Mouse (Mus musculus): ENCODE data around the gene Cadps. TPM values are rescaled to one million over a fixed set of nuclear protein-coding genes. Genes with fewer than 3 reads are reported as not detected.

Gene Cadps
- polyA plus RNA-seq, 1 experiment from 2014 or later: not detected

DNA sequence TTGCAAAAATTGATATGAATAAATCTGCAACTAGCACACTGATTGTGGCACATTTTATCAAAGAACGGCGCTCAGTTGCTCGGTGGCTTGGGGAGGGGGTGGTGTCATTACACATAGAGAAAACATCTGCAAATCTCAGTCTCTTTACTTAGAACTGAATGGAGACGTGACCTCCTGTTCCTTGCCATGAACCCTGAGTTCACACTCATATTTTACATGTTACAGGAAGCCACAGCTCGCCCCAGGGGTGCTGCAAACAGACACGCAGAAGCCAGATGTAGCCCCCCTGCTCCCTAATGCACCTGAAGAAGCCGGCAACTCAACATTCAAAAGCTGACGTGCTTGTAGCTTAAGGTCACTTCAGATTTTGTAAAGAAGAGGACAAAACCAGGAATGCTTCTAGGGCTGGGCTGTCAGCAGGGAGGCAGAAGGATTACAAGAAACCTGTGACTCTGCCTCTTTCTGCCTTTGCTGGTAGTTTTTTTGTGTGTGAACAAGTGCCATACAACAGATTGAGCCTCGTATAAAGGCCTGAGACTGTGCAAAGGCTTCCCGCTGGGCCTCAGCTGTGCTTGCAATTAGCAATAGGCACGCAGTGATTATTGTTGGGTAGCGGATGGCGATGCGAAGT lies 434.0 kb downstream of the Cadps start:
- no peak for ATAC-seq (ENCODE audit: low read depth)
- no peaks in the 10 kb centered on the region for H3K27me3 ChIP-seq (ENCODE audit: control insufficient read depth, insufficient read depth, low read depth, low read length)
- H3K9ac ChIP-seq (ENCODE audit: low read depth, low read length): no peak overlapping the region
- H3K9me3 ChIP-seq (replicated peaks; ENCODE audit: control insufficient read depth, low read length): no peaks in the 10 kb centered on the region
- no peaks in the 10 kb centered on the region for H3K36me3 ChIP-seq (ENCODE audit: control insufficient read depth, insufficient read depth)
- H3K4me2 ChIP-seq (ENCODE audit: low read depth, low read length): no peak overlapping the region
- H3K4me3 ChIP-seq (ENCODE audit: low read depth, low read length): no peak overlapping the region
- H3K27ac ChIP-seq (ENCODE audit: low read length): no peak overlapping the region
- WGBS (ENCODE audit: insufficient replicate concordance): 31% methylated on average over 14 of the region's 14 CpGs
- H3K4me1 ChIP-seq (ENCODE audit: control insufficient read depth, low read depth, low read length): no peaks in the 10 kb centered on the region

DNA sequence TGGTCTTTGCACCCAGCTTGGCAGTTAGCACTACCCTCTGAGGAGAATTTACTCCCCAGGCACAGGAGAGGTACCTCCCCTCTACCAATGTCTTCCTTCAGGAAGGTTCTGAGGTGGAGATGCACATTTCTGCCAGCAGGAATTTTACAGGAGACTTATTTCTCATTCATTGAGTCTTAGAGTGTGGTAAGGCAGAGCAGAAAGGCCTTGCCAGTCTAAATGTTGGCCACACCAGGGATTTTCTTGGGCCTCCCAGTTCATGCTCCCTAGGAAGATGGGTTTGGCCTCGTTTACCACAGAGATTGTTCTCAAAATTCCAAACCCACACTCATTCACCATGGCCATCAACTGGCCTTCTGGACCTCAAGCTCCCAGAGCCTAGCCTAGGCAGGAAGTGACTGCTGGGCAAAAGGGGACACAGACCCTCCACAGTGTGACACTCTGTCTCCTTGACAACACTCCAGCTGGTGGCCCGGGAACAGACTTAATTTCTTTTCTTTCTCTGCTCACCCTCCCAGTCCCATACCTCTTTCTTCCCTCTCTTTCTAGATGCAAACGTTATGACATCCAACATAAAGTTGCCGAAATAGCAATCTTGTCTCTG lies 434.6 kb downstream of the Cadps start:
- H3K9me3 ChIP-seq (replicated peaks; ENCODE audit: control insufficient read depth, low read length): no peaks in the 10 kb centered on the region
- H3K4me2 ChIP-seq (ENCODE audit: low read depth, low read length): no peak overlapping the region
- no peaks in the 10 kb centered on the region for H3K36me3 ChIP-seq (ENCODE audit: control insufficient read depth, insufficient read depth)
- H3K27me3 ChIP-seq (ENCODE audit: control insufficient read depth, insufficient read depth, low read depth, low read length): no peaks in the 10 kb centered on the region
- H3K27ac ChIP-seq (ENCODE audit: low read length): no peak overlapping the region
- H3K4me1 ChIP-seq (ENCODE audit: control insufficient read depth, low read depth, low read length): no peaks in the 10 kb centered on the region
- H3K4me3 ChIP-seq (ENCODE audit: low read depth, low read length): no peak overlapping the region
- no peak overlapping the region for H3K9ac ChIP-seq (ENCODE audit: low read depth, low read length)
- WGBS (ENCODE audit: insufficient replicate concordance): 27% methylated on average over 4 of the region's 4 CpGs
- ATAC-seq (ENCODE audit: low read depth): no peak

DNA sequence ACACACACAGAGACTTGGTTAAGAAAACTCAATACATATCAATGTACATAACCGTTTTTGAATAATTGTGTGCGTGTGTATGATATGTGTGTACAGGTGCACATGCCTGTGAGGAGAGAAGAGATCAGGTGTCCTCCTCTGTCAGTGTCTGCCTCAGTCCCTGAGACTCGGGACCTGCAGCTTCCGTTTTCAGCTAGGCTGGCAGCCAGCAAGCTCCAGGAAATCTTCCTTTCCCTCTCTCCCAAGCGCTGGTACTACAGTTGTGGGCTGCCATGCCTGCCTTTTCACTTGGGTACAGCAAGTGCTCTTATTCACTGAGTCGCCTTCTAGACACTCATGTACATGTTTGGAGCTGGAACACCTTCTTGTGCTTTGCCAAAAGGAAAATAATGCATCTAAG lies 435.7 kb downstream of the Cadps start:
- H3K27ac ChIP-seq (ENCODE audit: low read length): no peak overlapping the region
- H3K4me3 ChIP-seq (ENCODE audit: low read depth, low read length): no peak overlapping the region
- no peaks in the 10 kb centered on the region for H3K4me1 ChIP-seq (ENCODE audit: control insufficient read depth, low read depth, low read length)
- no peaks in the 10 kb centered on the region for H3K9me3 ChIP-seq (replicated peaks; ENCODE audit: control insufficient read depth, low read length)
- no peaks in the 10 kb centered on the region for H3K27me3 ChIP-seq (ENCODE audit: control insufficient read depth, insufficient read depth, low read depth, low read length)
- no peak overlapping the region for H3K9ac ChIP-seq (ENCODE audit: low read depth, low read length)
- no peak overlapping the region for H3K4me2 ChIP-seq (ENCODE audit: low read depth, low read length)
- no peak for ATAC-seq (ENCODE audit: low read depth)
- WGBS (ENCODE audit: insufficient replicate concordance): 58% methylated on average over 6 of the region's 6 CpGs
- H3K36me3 ChIP-seq (ENCODE audit: control insufficient read depth, insufficient read depth): no peaks in the 10 kb centered on the region

DNA sequence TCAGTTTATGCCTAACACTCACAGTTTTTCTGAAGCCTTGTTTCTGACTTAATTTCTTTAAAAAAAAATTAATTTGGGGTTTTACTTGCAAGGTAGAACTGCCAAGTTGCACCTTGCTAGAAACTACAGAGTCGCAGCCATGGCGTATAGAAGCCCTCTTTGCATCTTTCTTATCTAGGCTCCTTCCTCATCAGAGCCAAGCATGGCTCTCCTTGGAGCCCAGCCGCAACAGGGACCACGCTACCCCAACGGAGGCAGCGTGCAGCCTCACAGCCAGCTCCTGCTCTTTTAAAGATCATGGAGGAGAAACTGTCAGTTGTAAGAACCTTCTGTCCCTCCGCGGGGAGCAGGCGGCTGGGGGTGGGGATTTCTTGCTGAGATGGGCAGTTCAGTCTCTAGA lies 445.0 kb downstream of the Cadps start:
- ATAC-seq (ENCODE audit: low read depth): no peak
- Histone ChIP-seq H3K4me3 (ENCODE audit: low read depth, low read length) (no peak overlapping the region), H3K4me2 (ENCODE audit: low read depth, low read length) (no peak overlapping the region), H3K36me3 (ENCODE audit: control insufficient read depth, insufficient read depth) (no peaks in the 10 kb centered on the region), H3K4me1 (ENCODE audit: control insufficient read depth, low read depth, low read length) (no peaks in the 10 kb centered on the region), H3K27me3 (ENCODE audit: control insufficient read depth, insufficient read depth, low read depth, low read length) (no peaks in the 10 kb centered on the region), H3K9ac (ENCODE audit: low read depth, low read length) (no peak overlapping the region), H3K27ac (ENCODE audit: low read length) (no peak overlapping the region), H3K9me3 (replicated peaks; ENCODE audit: control insufficient read depth, low read length) (no peaks in the 10 kb centered on the region)
- WGBS (ENCODE audit: insufficient replicate concordance): 27% methylated on average over 9 of the region's 9 CpGs

DNA sequence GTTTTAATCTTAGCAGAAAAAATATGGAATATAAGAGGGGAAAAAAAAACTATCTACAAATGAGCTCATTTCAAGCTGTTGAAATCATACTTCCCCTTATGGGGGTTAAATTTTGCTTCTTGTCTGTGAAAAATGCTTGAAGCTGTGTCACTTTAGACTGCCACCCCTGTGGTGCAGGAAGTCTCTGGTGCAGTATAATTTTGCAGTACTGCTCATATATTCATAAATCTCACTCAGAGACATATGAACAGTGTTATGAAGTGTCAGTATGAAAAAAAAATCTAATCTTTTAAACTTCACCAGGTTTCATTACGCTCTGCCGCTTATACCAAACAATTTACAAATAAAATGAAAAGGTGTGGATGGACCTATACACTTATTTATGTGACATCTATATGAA lies 445.6 kb downstream of the Cadps start:
- no peaks in the 10 kb centered on the region for H3K36me3 ChIP-seq (ENCODE audit: control insufficient read depth, insufficient read depth)
- no peak for ATAC-seq (ENCODE audit: low read depth)
- 78% methylated on average over 2 of the region's 2 CpGs for WGBS (ENCODE audit: insufficient replicate concordance)

DNA sequence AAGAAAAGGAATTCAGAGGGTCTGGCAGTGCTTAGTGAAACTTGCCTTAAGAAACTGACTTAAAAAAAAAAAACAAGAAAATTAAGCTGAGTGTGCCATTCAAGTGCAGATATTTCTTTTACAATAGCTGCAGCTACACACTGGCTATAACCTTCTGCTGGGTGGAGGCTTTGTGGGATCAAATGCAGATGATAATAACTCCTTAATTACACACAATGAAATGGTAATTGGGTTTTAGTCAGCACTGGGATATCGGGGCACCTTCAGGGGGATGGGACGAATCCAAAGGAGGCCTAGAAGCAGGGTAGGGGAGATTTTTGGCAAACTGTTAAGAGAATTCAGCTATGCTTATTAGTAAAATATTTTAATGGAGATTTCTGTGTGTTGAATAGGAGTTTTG lies 447.4 kb downstream of the Cadps start:
- 66% methylated on average over 2 of the region's 2 CpGs for WGBS (ENCODE audit: insufficient replicate concordance)
- Histone ChIP-seq H3K4me2 (ENCODE audit: low read depth, low read length) (no peak overlapping the region), H3K9ac (ENCODE audit: low read depth, low read length) (no peak overlapping the region), H3K9me3 (replicated peaks; ENCODE audit: control insufficient read depth, low read length) (no peaks in the 10 kb centered on the region), H3K4me1 (ENCODE audit: control insufficient read depth, low read depth, low read length) (no peaks in the 10 kb centered on the region), H3K27ac (ENCODE audit: low read length) (no peak overlapping the region), H3K36me3 (ENCODE audit: control insufficient read depth, insufficient read depth) (no peaks in the 10 kb centered on the region), H3K27me3 (ENCODE audit: control insufficient read depth, insufficient read depth, low read depth, low read length) (no peaks in the 10 kb centered on the region), H3K4me3 (ENCODE audit: low read depth, low read length) (no peak overlapping the region)
- ATAC-seq (ENCODE audit: low read depth): no peak

More for the DNA sequence above, 445.6 kb downstream of the Cadps start:
- Histone ChIP-seq H3K27me3 (ENCODE audit: control insufficient read depth, insufficient read depth, low read depth, low read length) (no peaks in the 10 kb centered on the region), H3K9me3 (replicated peaks; ENCODE audit: control insufficient read depth, low read length) (no peaks in the 10 kb centered on the region), H3K4me3 (ENCODE audit: low read depth, low read length) (no peak overlapping the region), H3K27ac (ENCODE audit: low read length) (no peak overlapping the region), H3K4me2 (ENCODE audit: low read depth, low read length) (no peak overlapping the region), H3K9ac (ENCODE audit: low read depth, low read length) (no peak overlapping the region), H3K4me1 (ENCODE audit: control insufficient read depth, low read depth, low read length) (no peaks in the 10 kb centered on the region)

DNA sequence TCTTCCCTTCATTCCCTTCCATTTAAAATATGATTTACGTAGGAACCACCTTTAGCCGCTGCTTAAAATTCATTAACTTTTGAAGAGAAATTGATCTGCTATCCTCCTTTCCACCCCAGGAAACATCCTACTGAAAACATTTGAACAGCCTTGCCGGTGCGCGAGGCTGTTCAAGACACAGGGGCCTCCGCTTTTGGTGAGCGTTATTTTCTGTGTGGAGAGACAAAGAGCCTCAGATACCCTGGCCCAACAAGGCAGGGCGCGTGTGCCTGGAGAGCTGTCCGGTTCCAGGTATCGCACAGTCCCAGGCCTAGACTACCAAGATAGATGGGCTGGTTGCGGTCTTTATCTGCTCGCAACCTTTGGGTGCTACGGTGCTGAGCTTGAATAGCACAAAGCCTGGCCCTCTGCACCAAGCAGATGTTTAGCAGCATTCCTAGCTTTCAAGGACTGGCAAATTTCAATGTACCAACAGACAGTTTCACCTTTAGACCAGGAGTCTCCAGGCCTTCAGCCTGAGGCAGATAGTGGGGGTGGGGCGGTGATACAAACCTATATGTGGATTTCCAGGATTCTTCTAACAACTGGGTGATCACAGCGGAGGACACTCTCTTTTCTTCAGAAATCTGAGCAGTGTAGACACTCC lies 472.5 kb downstream of the Cadps start:
- no peak overlapping the region for H3K4me3 ChIP-seq (ENCODE audit: low read depth, low read length)
- no peak for ATAC-seq (ENCODE audit: low read depth)
- H3K4me2 ChIP-seq (ENCODE audit: low read depth, low read length): no peak overlapping the region
- peaks cover 54% of the 10 kb centered on the region for H3K27me3 ChIP-seq (ENCODE audit: control insufficient read depth, insufficient read depth, low read depth, low read length)
- no peaks in the 10 kb centered on the region for H3K9me3 ChIP-seq (replicated peaks; ENCODE audit: control insufficient read depth, low read length)
- no peak overlapping the region for H3K9ac ChIP-seq (ENCODE audit: low read depth, low read length)
- WGBS (ENCODE audit: insufficient replicate concordance): 9% methylated on average over 16 of the region's 16 CpGs
- no peak overlapping the region for H3K27ac ChIP-seq (ENCODE audit: low read length)
- H3K36me3 ChIP-seq (ENCODE audit: control insufficient read depth, insufficient read depth): no peaks in the 10 kb centered on the region
- no peaks in the 10 kb centered on the region for H3K4me1 ChIP-seq (ENCODE audit: control insufficient read depth, low read depth, low read length)

DNA sequence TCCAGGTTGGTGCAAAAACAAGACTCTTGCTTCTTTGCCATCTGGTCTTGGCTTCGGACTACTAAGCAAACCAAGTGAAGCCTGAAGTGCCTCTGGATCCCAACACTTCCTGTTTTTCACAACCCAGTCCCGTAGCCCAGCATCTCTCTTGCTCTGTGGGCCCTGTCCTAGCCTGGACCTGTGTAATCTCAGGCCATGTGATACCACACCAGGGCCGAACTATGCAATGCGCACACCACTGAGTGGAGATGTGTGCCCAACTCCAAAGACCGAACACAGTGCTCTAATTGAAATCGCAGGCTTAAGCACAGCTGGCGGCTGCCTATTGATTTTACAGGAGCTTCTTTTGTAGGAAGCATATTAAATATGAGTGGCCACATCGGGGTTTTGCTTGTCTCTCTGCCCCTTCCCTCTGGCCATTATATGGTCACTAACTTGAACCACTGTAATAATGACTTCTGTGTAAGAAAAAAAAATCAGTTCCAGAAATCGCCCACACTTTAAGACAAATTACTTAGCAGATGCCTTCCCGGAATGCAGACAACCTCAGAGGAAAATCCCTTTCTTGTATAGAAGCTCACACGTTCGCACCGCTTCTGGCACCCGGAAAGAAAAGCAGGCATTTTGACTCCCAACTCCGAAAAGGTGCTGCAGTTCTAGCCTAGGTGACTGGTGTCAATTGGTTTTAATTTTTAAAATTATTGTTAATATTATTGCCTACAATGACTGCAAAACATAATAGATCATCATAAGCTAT lies 473.4 kb downstream of the Cadps start:
- Histone ChIP-seq H3K27me3 (ENCODE audit: control insufficient read depth, insufficient read depth, low read depth, low read length) (peaks cover 63% of the 10 kb centered on the region), H3K9me3 (replicated peaks; ENCODE audit: control insufficient read depth, low read length) (no peaks in the 10 kb centered on the region), H3K9ac (ENCODE audit: low read depth, low read length) (no peak overlapping the region), H3K4me1 (ENCODE audit: control insufficient read depth, low read depth, low read length) (no peaks in the 10 kb centered on the region), H3K36me3 (ENCODE audit: control insufficient read depth, insufficient read depth) (no peaks in the 10 kb centered on the region), H3K27ac (ENCODE audit: low read length) (no peak overlapping the region), H3K4me2 (ENCODE audit: low read depth, low read length) (no peak overlapping the region), H3K4me3 (ENCODE audit: low read depth, low read length) (no peak overlapping the region)
- WGBS (ENCODE audit: insufficient replicate concordance): 6% methylated on average over 15 of the region's 15 CpGs
- ATAC-seq (ENCODE audit: low read depth): no peak

DNA sequence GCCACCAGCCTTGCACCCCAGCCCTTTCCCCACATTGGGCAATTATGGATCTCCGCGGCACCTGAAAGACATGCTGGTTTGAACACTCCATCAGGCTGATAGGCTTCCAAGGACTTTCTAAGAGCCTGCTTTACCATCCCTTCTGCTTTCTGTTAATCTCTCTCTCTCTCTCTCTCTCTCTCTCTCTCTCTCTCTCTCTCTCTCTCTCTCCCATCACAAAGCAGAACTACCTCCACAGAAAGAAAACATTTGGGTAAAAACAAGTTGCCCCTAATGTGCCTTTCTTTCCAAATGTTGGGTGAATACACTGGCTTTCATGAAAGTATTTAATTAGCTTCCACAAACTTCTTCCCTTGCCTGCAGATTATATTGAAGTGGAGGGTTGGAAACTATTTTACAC lies 474.8 kb downstream of the Cadps start, which contains the start of gene Fezf2:
Fezf2 (minus strand) TSS at position 101 of the 400 bp plus-strand sequence.
- H3K27me3 ChIP-seq (ENCODE audit: control insufficient read depth, insufficient read depth, low read depth, low read length): peaks cover 77% of the 10 kb centered on the region

More for the DNA sequence above, 474.8 kb downstream of the Cadps start, which contains the start of gene Fezf2:
- Histone ChIP-seq H3K4me1 (ENCODE audit: control insufficient read depth, low read depth, low read length) (no peaks in the 10 kb centered on the region), H3K9me3 (replicated peaks; ENCODE audit: control insufficient read depth, low read length) (no peaks in the 10 kb centered on the region), H3K4me2 (ENCODE audit: low read depth, low read length) (no peak within 1 kb of the TSS), H3K36me3 (ENCODE audit: control insufficient read depth, insufficient read depth) (no peaks in the 10 kb centered on the region), H3K27ac (ENCODE audit: low read length) (no peak within 1 kb of the TSS), H3K4me3 (ENCODE audit: low read depth, low read length) (no peak within 1 kb of the TSS), H3K9ac (ENCODE audit: low read depth, low read length) (no peak within 1 kb of the TSS)
- ATAC-seq (ENCODE audit: low read depth): no peak
- WGBS (ENCODE audit: insufficient replicate concordance): 3% methylated on average over 2 of the region's 2 CpGs
